Mouse (Mus musculus) thymus, adult 2 months (tissue): Measurements from ENCODE around the gene Memo1. TPM values are rescaled to one million over a fixed set of nuclear protein-coding genes. Genes with fewer than 3 reads are reported as not detected.
"Not testable (repeated sequence)": the region's sequence is repeated elsewhere in the genome, so short reads cannot be mapped to it uniquely, and the experiment has no call there.

Source experiments
- DNase-seq: peaks from one replicate; pipeline ENCODE4 v3.0.0; 2021
- H3K27ac ChIP-seq: fragments of 200-500 bp; 2 replicates; pipeline ENCODE4 v1.5.1; 2012; ENCODE audit warnings: low read length, control low read depth; ENCODE audit not compliant: control insufficient read depth, insufficient read depth
- H3K27me3 ChIP-seq: fragments of 200-500 bp; 2 replicates; pipeline ENCODE4 v1.6.1; 2012; ENCODE audit warnings: mild to moderate bottlenecking, low read length, moderate library complexity, mixed read lengths; ENCODE audit not compliant: control insufficient read depth, insufficient read depth
- H3K36me3 ChIP-seq: fragments of 200-500 bp; 2 replicates; pipeline ENCODE4 v1.6.1; 2012; ENCODE audit warnings: mild to moderate bottlenecking, low read length, moderate library complexity; ENCODE audit not compliant: control insufficient read depth, insufficient read depth
- H3K4me1 ChIP-seq: fragments of 200-500 bp; replicated peaks from 2 replicates; pipeline ENCODE4 v1.6.1; 2012; ENCODE audit warnings: low read length; ENCODE audit not compliant: control insufficient read depth, insufficient read depth
- H3K4me3 ChIP-seq: fragments of 200-500 bp; 2 replicates; pipeline ENCODE4 v1.5.1; 2012; ENCODE audit warnings: mild to moderate bottlenecking, low read length, control low read depth, moderate library complexity; ENCODE audit not compliant: control insufficient read depth, insufficient read depth
- CTCF ChIP-seq: fragments of 200-500 bp; IDR thresholded peaks from 2 replicates; pipeline ENCODE4 v1.5.1; 2012; ENCODE audit warnings: mild to moderate bottlenecking, control low read depth, low read length, moderate library complexity, borderline replicate concordance; ENCODE audit not compliant: control insufficient read depth, poor library complexity, insufficient read depth; ENCODE audit errors: extremely low read depth
- POLR2A ChIP-seq: fragments of 200-500 bp; IDR thresholded peaks from 2 replicates; pipeline ENCODE4 v1.6.1; 2012; ENCODE audit warnings: mild to moderate bottlenecking, low read length, control low read depth, moderate library complexity; ENCODE audit not compliant: control insufficient read depth, poor library complexity, insufficient read depth; ENCODE audit errors: extremely low read depth
- WGBS: fragments of 180-500 bp; shearing (Covaris S2); methylation state at CpG from one replicate; pipeline ENCODE4 v1.1.7; 2018; 5-methylcytosine and 5-hydroxymethylcytosine counted together
- polyA plus RNA-seq: library from polyadenylated mRNA; depleted of rRNA; stranded (reverse); fragments of >200 nt; gene quantifications from 2 replicates; pipeline ENCODE4 v1.2.3, GENCODE M21; 2012; rRNA removed

Gene Memo1
- polyA plus RNA-seq, 1 experiment = 64.5 TPM

GRCm38 (mm10) chr17:74184739-74185138, 110.6 kb downstream of the Memo1 start:
- DNase-seq = no peak
- H3K36me3 ChIP-seq = no peaks in the 10 kb centered on the region
- H3K4me3 ChIP-seq = no peak overlapping the region
- WGBS = 82% methylated on average over 1 of the region's 1 CpGs
- H3K27ac ChIP-seq = no peak overlapping the region
- TF ChIP-seq CTCF = no peak
- no peak for TF ChIP-seq POLR2A
- H3K4me1 ChIP-seq = no peaks in the 10 kb centered on the region
- H3K27me3 ChIP-seq = no peaks in the 10 kb centered on the region

- TF ChIP-seq CTCF (no peak), POLR2A (no peak)
- Histone ChIP-seq H3K4me3 (no peak overlapping the region), H3K27ac (no peak overlapping the region), H3K36me3 (no peaks in the 10 kb centered on the region), H3K27me3 (no peaks in the 10 kb centered on the region), H3K4me1 (no peaks in the 10 kb centered on the region)
- DNase-seq = no peak
Measured at GRCm38 (mm10) chr17:74180889-74181288, 114.4 kb downstream of the Memo1 start.

- WGBS = 94% methylated on average over 2 of the region's 2 CpGs
- H3K27ac ChIP-seq, H3K4me1 ChIP-seq: not testable (repeated sequence)
Measured at GRCm38 (mm10) chr17:74179640-74180039, 115.7 kb downstream of the Memo1 start.

GRCm38 (mm10) chr17:74173726-74174125, 121.6 kb downstream of the Memo1 start:
- H3K27ac ChIP-seq = no peak overlapping the region
- no peak overlapping the region for H3K4me3 ChIP-seq
- no peaks in the 10 kb centered on the region for H3K36me3 ChIP-seq
- H3K4me1 ChIP-seq = no peaks in the 10 kb centered on the region
- no peak for TF ChIP-seq POLR2A
- TF ChIP-seq CTCF = no peak
- no peaks in the 10 kb centered on the region for H3K27me3 ChIP-seq
- no peak for DNase-seq

More at GRCm38 (mm10) chr17:74179640-74180039, 115.7 kb downstream of the Memo1 start:
- H3K4me3 ChIP-seq, H3K36me3 ChIP-seq, DNase-seq, H3K27me3 ChIP-seq: not testable (repeated sequence)

- Histone ChIP-seq H3K27me3 (no peaks in the 10 kb centered on the region), H3K36me3 (no peaks in the 10 kb centered on the region), H3K4me1 (no peaks in the 10 kb centered on the region), H3K4me3 (no peak overlapping the region), H3K27ac (no peak overlapping the region)
- TF ChIP-seq CTCF = no peak
- TF ChIP-seq POLR2A = no peak
- WGBS = 89% methylated on average over 1 of the region's 1 CpGs
- DNase-seq = no peak
Measured at GRCm38 (mm10) chr17:74172834-74173233, 122.5 kb downstream of the Memo1 start.

GRCm38 (mm10) chr17:74159443-74159894, 135.9 kb downstream of the Memo1 start:
- Histone ChIP-seq H3K36me3 (no peaks in the 10 kb centered on the region), H3K4me3 (peak overlapping the region; percentile 43), H3K27ac (no peak overlapping the region), H3K4me1 (0 out of 2 replicates have a peak, but pooled peaks cover 2% of the 10 kb centered on the region), H3K27me3 (no peaks in the 10 kb centered on the region)
- peak; percentile 82 for DNase-seq
- WGBS = 2% methylated on average over 9 of the region's 9 CpGs
- TF ChIP-seq POLR2A = no peak
- no peak for TF ChIP-seq CTCF

GRCm38 (mm10) chr17:74158161-74158560, 137.2 kb downstream of the Memo1 start:
- H3K27ac ChIP-seq = no peak overlapping the region
- H3K4me1 ChIP-seq = 0 out of 2 replicates have a peak, but pooled peaks cover 2% of the 10 kb centered on the region
- DNase-seq = no peak
- WGBS = 94% methylated on average over 3 of the region's 3 CpGs
- no peaks in the 10 kb centered on the region for H3K27me3 ChIP-seq
- H3K36me3 ChIP-seq = no peaks in the 10 kb centered on the region
- no peak for TF ChIP-seq CTCF
- TF ChIP-seq POLR2A = no peak
- H3K4me3 ChIP-seq = no peak overlapping the region

Other genes starting within 250 kb of the Memo1 start
- gene Srd5a2, start 247.6 kb downstream of the Memo1 start, polyA plus RNA-seq = 0.11 TPM in 1 of 2 replicates, not detected in the other
- 41.8 and 42.8 TPM in 2 replicates for gene Dpy30, start 28.4 kb upstream of the Memo1 start, polyA plus RNA-seq
- gene Spast, start 43.5 kb upstream of the Memo1 start, polyA plus RNA-seq = 10.7 and 14.7 TPM in 2 replicates
- gene Slc30a6, start 100.1 kb upstream of the Memo1 start, polyA plus RNA-seq = 23.7 and 26.4 TPM in 2 replicates
- 0.35 and 0.38 TPM in 2 replicates for gene Nlrc4, start 163.6 kb upstream of the Memo1 start, polyA plus RNA-seq
- gene Yipf4, start 194.0 kb upstream of the Memo1 start, polyA plus RNA-seq = 95.8 and 168 TPM in 2 replicates
- 216 and 221 TPM in 2 replicates for gene Birc6, start 232.8 kb upstream of the Memo1 start, polyA plus RNA-seq